In genomic region chr6:29841461-29841860, GRCm38 (mm10) we compare ENCODE assay signal across 14 mouse cellular contexts.
"Had no signal": no experiment of that assay in that cellular context is flagged by ENCODE, and none has a peak within 500 bp of the region (broad histone marks: within the 10 kb centered on the region; RNA-seq: fewer than 3 reads in every experiment).

No protein-coding gene starts in this region.

- H3K9ac ChIP-seq: intestine, embryonic 15.5 days; kidney, embryonic 15.5 days; limb, embryonic 12.5 days; midbrain, embryonic 15.5 days; neural tube, embryonic 13.5 days; stomach, embryonic 15.5 days had no signal

- H3K4me1 ChIP-seq: intestine, embryonic 15.5 days; kidney, embryonic 15.5 days; limb, embryonic 12.5 days; megakaryocyte, embryonic 14.5 days; midbrain, embryonic 15.5 days; neural tube, embryonic 13.5 days; stomach, embryonic 15.5 days had no signal

- ATAC-seq: intestine, embryonic 15.5 days; midbrain, embryonic 15.5 days had no signal

- H3K36me3 ChIP-seq: intestine, embryonic 15.5 days; kidney, embryonic 15.5 days; midbrain, embryonic 15.5 days; neural tube, embryonic 13.5 days; stomach, embryonic 15.5 days had no signal

- DNase-seq: kidney, adult 18-20 months; right cerebral cortex, postnatal 14 days; thymus, adult 2 months; thymus, postnatal 36 days had no signal

- H3K27me3 ChIP-seq: intestine, embryonic 15.5 days; kidney, embryonic 15.5 days; limb, embryonic 12.5 days; megakaryocyte, embryonic 14.5 days; midbrain, embryonic 15.5 days; neural tube, embryonic 13.5 days; stomach, embryonic 15.5 days had no signal

- H3K27ac ChIP-seq: intestine, embryonic 15.5 days; kidney, embryonic 15.5 days; limb, embryonic 12.5 days; macrophage; midbrain, embryonic 15.5 days; neural tube, embryonic 13.5 days; stomach, embryonic 15.5 days had no signal

- H3K9me3 ChIP-seq: intestine, embryonic 15.5 days; kidney, embryonic 15.5 days; limb, embryonic 12.5 days; midbrain, embryonic 15.5 days; neural tube, embryonic 13.5 days; stomach, embryonic 15.5 days had no signal

- H3K4me2 ChIP-seq: intestine, embryonic 15.5 days; kidney, embryonic 15.5 days; limb, embryonic 12.5 days; liver, embryonic 11.5 days; midbrain, embryonic 11.5 days; midbrain, embryonic 15.5 days; neural tube, embryonic 13.5 days; stomach, embryonic 15.5 days had no signal

- H3K4me3 ChIP-seq: intestine, embryonic 15.5 days; kidney, embryonic 15.5 days; limb, embryonic 12.5 days; megakaryocyte, embryonic 14.5 days; midbrain, embryonic 15.5 days; neural tube, embryonic 13.5 days; stomach, embryonic 15.5 days had no signal
